Mouse (Mus musculus) thymus, adult 2 months (tissue): ENCODE results near the gene Zdbf2.

ENCODE experiments used
- CTCF ChIP-seq: fragments of 200-500 bp; IDR thresholded peaks from 2 replicates; pipeline ENCODE4 v1.5.1; 2012; ENCODE audit warnings: mild to moderate bottlenecking, control low read depth, low read length, moderate library complexity, borderline replicate concordance; ENCODE audit not compliant: control insufficient read depth, poor library complexity, insufficient read depth; ENCODE audit errors: extremely low read depth
- POLR2A ChIP-seq: fragments of 200-500 bp; IDR thresholded peaks from 2 replicates; pipeline ENCODE4 v1.6.1; 2012; ENCODE audit warnings: mild to moderate bottlenecking, low read length, control low read depth, moderate library complexity; ENCODE audit not compliant: control insufficient read depth, poor library complexity, insufficient read depth; ENCODE audit errors: extremely low read depth

GRCm38 (mm10) chr1:63227241-63227640 is 45.8 kb upstream of the Zdbf2 start:
- no peak for TF ChIP-seq POLR2A
- no peak for TF ChIP-seq CTCF
